Mouse (Mus musculus) heart, postnatal 14 days (tissue): ENCODE results near the gene Peli1. TPM values are rescaled to one million over a fixed set of nuclear protein-coding genes. Genes with fewer than 3 reads are reported as not detected.
"Not testable (repeated sequence)": the region's sequence is repeated elsewhere in the genome, so short reads cannot be mapped to it uniquely, and the experiment has no call there.

Experiments used
- DNase-seq, 2 experiments: peaks; one replicate each; pipeline ENCODE4 v3.0.0; 2021 to 2022
- intact Hi-C: fragments of 180-260 bp; cut with DNase I; formaldehyde crosslinking; loops from one replicate; pipeline ENCODE4 v1.15.1; 2025
- total RNA-seq, 2 experiments: library from RNA; stranded (reverse); gene quantifications; 2 replicates each; pipeline ENCODE4 v1.2.3; 2021

Peli1 gene
- total RNA-seq, 2 experiments from 2014 or later: 20.1 to 20.7 TPM

- no peak for DNase-seq
- intact Hi-C loops: no loop called here
Measured at GRCm38 (mm10) chr11:21139453-21139852, 48.4 kb downstream of the Peli1 start.

GRCm38 (mm10) chr11:21141242-21141641, 50.2 kb downstream of the Peli1 start:
- intact Hi-C loops: no loop called here
- DNase-seq: no peak

GRCm38 (mm10) chr11:21141755-21142154, 50.7 kb downstream of the Peli1 start:
- intact Hi-C loops: no loop called here
- no peak for DNase-seq

- intact Hi-C loops: no loop called here
- no peak for DNase-seq
Measured at GRCm38 (mm10) chr11:21149476-21149875, 58.4 kb downstream of the Peli1 start.

GRCm38 (mm10) chr11:21150316-21150715, 59.2 kb downstream of the Peli1 start:
- intact Hi-C loops: no loop called here
- no peak for DNase-seq

GRCm38 (mm10) chr11:21151672-21152071, 60.6 kb downstream of the Peli1 start:
- intact Hi-C loops: no loop called here
- DNase-seq: no peak

- intact Hi-C loops: no loop called here
Measured at GRCm38 (mm10) chr11:21153111-21153510, 62.0 kb downstream of the Peli1 start.

GRCm38 (mm10) chr11:21157595-21157994, 66.5 kb downstream of the Peli1 start:
- no peak for DNase-seq
- intact Hi-C loops: no loop called here

More at GRCm38 (mm10) chr11:21153111-21153510, 62.0 kb downstream of the Peli1 start:
- DNase-seq: no peak

- no peak for DNase-seq
- intact Hi-C loops: no loop called here
Measured at GRCm38 (mm10) chr11:21162093-21162492, 71.0 kb downstream of the Peli1 start.

GRCm38 (mm10) chr11:21163143-21163542, 72.1 kb downstream of the Peli1 start:
- no peak for DNase-seq
- intact Hi-C loops: no loop called here

GRCm38 (mm10) chr11:21163673-21164072, 72.6 kb downstream of the Peli1 start:
- intact Hi-C loops: no loop called here
- no peak for DNase-seq

GRCm38 (mm10) chr11:21164312-21164993, 73.4 kb downstream of the Peli1 start:
- DNase-seq: no peak
- intact Hi-C loops: no loop called here

- DNase-seq: no peak
- intact Hi-C loops: no loop called here
Measured at GRCm38 (mm10) chr11:21164994-21165560, 74.0 kb downstream of the Peli1 start.

- intact Hi-C loops: no loop called here
Measured at GRCm38 (mm10) chr11:21166495-21167096, 75.5 kb downstream of the Peli1 start.

GRCm38 (mm10) chr11:21168828-21169607, 77.9 kb downstream of the Peli1 start:
- intact Hi-C loops: no loop called here
- DNase-seq: no peak

More at GRCm38 (mm10) chr11:21166495-21167096, 75.5 kb downstream of the Peli1 start:
- no peak for DNase-seq

- DNase-seq, intact Hi-C loops: not testable (repeated sequence)
Measured at GRCm38 (mm10) chr11:21169608-21169860, 78.4 kb downstream of the Peli1 start.

- no peak for DNase-seq
- intact Hi-C loops: loop anchor here (10.0 kb wide), 1 partner anchor 717 kb away; no protein-coding TSS in a partner anchor
Measured at GRCm38 (mm10) chr11:21172281-21172680, 81.2 kb downstream of the Peli1 start.

- intact Hi-C loops: loop anchor here (2.0 to 10.0 kb wide), 2 partner anchors 83 to 719 kb away; partner anchors contain the start of gene Peli1
- no peak for DNase-seq
Measured at GRCm38 (mm10) chr11:21173926-21174325, 82.8 kb downstream of the Peli1 start.

- intact Hi-C loops: loop anchor here (2.0 to 10.0 kb wide), 2 partner anchors 84 to 720 kb away; partner anchors contain the start of gene Peli1
- DNase-seq: peak; percentile 35 to 48
Measured at GRCm38 (mm10) chr11:21174396-21174795, 83.3 kb downstream of the Peli1 start.

GRCm38 (mm10) chr11:21175063-21175462, 84.0 kb downstream of the Peli1 start:
- intact Hi-C loops: loop anchor here (2.0 to 10.0 kb wide), 2 partner anchors 84 to 720 kb away; partner anchors contain the start of gene Peli1
- DNase-seq: no peak

- intact Hi-C loops: loop anchor here (10.0 kb wide), 1 partner anchor 722 kb away; no protein-coding TSS in a partner anchor
- no peak for DNase-seq
Measured at GRCm38 (mm10) chr11:21176491-21176890, 85.4 kb downstream of the Peli1 start.
